Mouse (Mus musculus) lung, postnatal 25 days (tissue): ENCODE data around the gene Hspa12a.
"Not testable (repeated sequence)": the region's sequence is repeated elsewhere in the genome, so short reads cannot be mapped to it uniquely, and the experiment has no call there.

Experiments
- DNase-seq: peaks from one replicate; pipeline ENCODE4 v3.0.0; 2022; ENCODE audit warnings: low spot score

Gene Hspa12a

GRCm38 (mm10) chr19:58908018-58908417 lies 35.4 kb downstream of the Hspa12a start:
- DNase-seq, result no peak

- no peak for DNase-seq
These were observed 36.8 kb downstream of the Hspa12a start for GRCm38 (mm10) chr19:58906685-58907084.

DNA sequence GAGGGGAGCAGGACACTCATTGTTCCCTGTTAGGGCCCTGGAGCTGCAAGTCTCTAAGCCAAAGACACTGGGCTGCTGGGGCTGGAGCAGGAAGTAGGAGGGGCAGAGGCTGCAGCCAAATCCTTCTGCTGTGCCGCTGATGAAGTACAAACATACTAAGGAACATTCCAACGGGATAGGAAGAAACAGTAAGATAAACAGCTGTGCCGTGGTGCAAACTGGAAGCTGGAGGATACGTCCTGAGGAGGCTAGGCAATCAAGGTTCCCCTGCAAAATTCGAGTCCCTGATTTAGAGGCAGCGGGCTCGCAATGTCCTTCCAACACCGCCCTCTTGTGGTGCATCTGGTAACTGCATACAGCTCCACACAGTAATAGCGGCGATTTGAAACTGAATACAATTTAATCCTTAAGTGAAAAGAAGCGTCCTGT lies 39.5 kb downstream of the Hspa12a start:
- peak; percentile 88 for DNase-seq

- DNase-seq, result no peak
These were observed 40.2 kb downstream of the Hspa12a start for GRCm38 (mm10) chr19:58903079-58903898.

DNA sequence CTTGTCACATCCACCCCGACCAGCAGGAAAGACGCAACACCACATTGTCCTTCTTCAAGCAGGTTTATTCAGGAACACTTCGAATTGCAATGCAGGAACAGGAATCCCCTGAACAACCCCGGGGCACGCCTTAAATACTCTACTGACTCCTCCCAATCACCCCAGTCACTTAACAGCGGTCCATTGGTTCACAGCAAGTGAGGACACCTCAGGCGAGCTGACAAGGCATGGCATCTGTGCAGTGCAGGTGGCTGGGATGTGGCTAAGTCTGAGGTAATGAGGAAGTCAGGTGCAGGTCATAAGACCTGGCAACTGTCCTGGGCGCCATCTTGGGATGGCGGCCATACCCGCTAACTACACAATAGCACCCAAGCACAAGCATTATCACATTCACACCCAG lies 43.0 kb downstream of the Hspa12a start:
- DNase-seq, result not testable (repeated sequence)

- DNase-seq, result no peak
These were observed 47.2 kb downstream of the Hspa12a start for GRCm38 (mm10) chr19:58896216-58896615.

DNA sequence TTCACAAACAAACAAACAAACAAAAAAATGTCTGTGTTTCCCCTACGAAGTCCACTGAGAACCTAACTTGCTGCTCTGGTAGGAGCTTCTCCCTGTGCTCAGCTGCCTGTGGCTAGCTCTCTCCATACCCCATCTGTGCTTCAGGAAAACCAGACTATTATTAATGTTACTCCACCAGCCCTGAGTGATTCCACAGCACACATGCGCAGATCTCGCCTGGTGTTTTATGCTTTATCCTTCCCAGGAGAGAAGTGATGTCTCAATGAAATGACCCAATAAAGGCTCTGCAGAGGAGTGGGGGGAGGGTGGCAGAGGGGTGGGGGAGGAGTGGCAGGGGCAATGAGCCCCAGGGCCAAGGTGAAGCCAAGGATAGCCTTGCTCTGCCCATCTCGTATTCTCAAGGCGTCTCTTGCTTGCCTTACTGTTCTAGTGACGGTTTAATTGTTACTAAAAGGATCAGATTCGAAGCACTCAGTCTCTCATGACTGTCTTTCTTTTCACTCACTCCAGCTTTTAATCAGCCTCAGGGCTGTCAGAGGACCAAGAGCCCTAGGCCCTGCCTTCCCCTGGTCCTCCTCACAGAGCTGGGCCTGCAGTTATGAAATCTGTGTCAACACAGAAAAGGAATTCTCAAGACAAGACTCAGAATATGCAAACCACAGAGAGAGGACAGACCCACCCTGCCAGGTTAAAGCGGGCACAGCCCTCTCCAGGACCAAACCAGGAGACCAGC lies 54.0 kb downstream of the Hspa12a start:
- no peak for DNase-seq

DNA sequence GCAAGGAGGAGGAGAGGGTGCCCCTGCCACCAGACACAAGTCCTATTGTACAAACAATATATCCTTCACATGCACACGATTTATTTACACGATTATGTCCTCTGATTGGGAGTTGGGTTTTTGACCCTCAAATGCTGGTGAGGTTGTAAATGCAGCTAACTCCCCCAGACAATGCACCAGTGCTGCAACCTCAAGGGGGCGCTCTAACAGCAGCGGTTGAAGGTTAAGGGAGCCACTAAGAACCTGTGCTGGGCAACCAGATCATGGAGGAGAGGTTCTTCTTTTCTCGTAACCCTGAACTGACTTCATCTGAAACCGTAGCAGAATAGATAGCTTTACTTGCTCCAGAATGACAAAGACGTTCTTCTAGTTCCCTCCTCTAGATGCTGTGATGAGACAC lies 57.0 kb downstream of the Hspa12a start:
- no peak for DNase-seq

GRCm38 (mm10) chr19:58883451-58883850 lies 60.0 kb downstream of the Hspa12a start:
- DNase-seq, result no peak

- no peak for DNase-seq
These were observed 61.1 kb downstream of the Hspa12a start for GRCm38 (mm10) chr19:58882336-58882735.

- DNase-seq, result no peak
These were observed 64.0 kb downstream of the Hspa12a start for GRCm38 (mm10) chr19:58879330-58879957.

DNA sequence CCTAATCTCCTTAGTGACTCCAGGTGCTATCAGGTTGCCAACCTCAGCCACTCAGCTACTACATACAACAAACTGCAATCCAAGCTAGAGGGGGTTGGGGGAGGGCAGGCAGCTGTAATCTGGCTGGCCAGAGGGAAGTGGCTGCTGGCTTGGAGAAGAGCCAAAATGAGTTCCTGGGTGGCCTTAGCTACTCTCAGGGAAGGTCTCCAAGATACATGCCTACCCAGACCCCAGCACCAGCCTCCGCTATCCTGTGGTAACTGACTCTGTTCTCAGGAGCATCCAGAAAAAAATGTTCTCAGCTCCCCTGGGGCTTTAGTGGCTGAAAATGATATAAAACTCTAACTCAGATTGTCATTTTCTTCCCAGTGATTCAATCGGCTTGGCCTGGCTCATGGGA lies 64.9 kb downstream of the Hspa12a start:
- peak; percentile 31 for DNase-seq

DNA sequence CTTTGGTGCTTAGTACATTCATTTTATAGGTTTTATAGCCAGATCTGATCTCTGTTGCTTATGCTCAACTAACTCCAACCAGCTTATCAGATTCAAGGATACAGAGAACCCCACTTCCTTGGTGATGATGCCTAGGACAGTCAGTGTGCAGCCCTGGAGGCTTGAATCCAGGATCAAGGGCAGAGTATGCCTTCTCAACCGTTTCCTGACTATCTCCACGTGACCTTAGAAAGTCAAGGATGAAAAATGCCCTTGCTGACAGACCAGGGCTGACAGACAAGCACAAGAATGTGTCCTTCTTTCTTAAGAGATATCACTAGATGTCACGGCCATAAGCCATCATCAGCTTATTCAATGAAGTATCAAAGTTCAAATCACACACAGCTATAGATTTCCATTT lies 69.9 kb downstream of the Hspa12a start:
- DNase-seq, result no peak

GRCm38 (mm10) chr19:58872381-58873259 lies 70.8 kb downstream of the Hspa12a start:
- DNase-seq, result no peak

DNA sequence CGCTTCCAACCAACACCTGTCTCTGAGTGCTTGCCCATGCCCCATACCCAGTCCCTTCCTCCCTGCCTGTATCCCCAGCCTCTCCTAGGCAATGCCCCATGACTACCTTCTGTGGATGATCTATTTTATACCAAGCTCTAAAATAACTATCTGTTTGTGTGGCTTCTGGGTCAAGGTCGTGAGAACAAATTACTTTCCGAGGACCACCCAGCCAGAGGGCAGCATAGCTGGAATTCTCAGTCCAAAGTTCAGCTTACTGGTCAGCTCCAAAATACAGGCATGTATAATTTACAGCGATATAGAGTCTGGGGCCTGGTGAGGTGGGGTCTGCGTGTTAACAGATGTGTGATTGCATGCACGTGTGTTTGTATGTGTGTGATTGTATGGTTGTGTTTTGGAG lies 71.6 kb downstream of the Hspa12a start:
- DNase-seq, result no peak

GRCm38 (mm10) chr19:58866651-58867050 lies 76.8 kb downstream of the Hspa12a start:
- DNase-seq, result no peak

- DNase-seq, result no peak
These were observed 78.2 kb downstream of the Hspa12a start for GRCm38 (mm10) chr19:58865224-58865623.

GRCm38 (mm10) chr19:58864006-58864573 lies 79.4 kb downstream of the Hspa12a start:
- no peak for DNase-seq

DNA sequence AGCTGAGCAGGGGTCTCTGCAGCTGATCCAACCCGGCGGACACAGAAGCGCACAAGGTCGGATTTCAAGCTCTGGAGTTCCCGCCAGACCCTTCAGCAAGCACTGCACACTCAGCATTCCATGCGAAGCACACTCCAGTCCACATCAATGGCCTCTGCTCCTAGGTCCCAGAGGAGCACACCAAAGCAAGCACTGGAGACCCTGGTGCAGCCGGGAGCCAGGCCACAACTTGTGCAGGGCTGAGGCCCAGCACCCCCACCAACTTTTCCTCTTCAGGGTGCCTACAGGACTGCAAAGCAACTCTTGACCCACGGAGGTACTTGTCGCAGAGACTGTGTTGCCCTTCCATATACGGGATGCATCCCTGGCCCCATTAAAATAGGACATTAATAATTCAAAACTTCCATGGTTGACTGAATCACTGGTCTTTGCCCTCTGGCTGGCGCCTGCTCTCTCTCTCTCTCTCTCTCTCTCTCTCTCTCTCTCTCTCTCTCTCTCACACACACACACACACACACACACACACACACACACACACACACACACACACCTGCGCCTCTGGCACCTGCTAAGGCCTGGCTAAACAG lies 82.2 kb downstream of the Hspa12a start:
- DNase-seq, result no peak

GRCm38 (mm10) chr19:58860255-58861173 lies 82.9 kb downstream of the Hspa12a start:
- DNase-seq, result peak; percentile 91
